Mouse (Mus musculus): Measurements from ENCODE around the gene Gm45521.

Gm45521 gene

DNA sequence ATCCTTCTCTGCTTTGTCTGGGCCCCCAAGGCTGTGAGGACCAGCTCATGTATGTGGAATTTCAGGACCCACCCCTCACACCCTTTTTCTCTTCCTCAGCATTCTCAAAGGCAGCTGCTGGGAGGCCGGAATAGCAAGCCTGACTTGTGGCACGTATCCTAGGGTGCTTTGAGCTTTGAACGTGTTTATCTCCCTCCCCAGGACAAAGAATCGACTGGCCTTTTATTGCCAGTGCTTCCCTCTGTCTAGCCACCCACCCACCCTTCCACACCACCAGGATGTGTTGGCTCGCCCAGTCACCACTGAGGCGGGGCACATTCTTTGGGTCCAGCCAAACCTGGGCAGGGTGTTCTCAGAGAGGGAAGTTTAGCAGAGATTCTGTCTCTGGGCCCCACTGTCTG is 3.0 kb upstream of the Gm45521 start:
- no peak for DNase-seq

DNA sequence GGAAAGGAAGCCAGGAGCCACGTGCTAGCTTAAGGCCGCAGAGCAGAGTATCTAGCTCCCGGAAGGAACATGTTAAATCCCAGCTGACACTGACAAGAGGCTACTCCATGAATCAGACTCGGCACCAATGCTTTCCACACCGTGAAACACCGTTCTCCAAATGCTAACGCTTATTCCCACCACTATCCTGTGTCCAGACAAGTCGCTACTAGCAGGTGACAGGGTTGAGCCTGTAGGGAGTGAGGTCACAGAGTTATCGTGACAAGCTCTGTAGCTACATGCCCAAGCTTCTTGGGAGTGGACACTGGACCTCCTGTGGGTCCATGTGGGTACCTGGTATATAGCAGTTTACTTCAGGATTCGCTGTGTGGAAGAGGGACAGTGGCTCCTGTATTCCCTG is 661 bp upstream of the Gm45521 start:
- DNase-seq, result no peak

DNA sequence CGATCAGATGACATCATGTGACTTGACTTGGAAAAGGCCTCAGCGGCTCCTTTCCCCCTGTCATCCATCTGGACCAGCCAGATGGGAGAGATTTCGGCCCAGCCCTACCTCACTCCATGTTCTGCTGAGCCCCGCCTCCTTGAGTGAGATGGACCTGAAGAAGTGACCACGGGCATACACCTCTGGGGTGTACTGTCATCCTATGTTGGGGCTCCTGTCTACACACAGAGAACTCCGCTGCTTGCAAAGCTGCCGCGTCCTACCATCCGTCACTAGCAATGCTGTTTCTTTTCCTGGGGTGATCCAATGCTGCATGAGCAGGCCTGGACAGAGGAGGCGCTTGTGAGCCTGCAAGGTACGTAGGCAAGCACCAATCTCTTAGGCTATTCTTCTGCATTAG is 3.5 kb downstream of the Gm45521 start:
- DNase-seq, result no peak

DNA sequence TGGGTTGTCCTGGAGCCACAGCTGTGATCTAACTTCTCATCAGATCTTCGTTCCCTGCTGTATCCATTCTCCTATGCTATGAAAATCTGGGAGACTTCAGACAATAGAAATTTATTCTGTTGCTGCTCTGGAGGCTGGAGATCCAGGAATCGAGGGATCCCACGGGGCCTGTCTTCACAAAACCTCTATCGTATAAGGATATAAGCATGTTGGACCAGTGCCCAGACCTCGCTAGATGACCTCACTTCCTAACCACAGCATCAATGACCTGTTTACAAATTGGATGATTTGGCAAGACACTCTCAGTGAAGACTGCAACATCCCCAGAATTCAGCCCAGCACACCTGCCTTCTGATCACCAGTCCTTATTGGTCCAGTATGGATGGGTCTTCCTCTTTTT is 4.6 kb downstream of the Gm45521 start:
- no peak for DNase-seq

DNA sequence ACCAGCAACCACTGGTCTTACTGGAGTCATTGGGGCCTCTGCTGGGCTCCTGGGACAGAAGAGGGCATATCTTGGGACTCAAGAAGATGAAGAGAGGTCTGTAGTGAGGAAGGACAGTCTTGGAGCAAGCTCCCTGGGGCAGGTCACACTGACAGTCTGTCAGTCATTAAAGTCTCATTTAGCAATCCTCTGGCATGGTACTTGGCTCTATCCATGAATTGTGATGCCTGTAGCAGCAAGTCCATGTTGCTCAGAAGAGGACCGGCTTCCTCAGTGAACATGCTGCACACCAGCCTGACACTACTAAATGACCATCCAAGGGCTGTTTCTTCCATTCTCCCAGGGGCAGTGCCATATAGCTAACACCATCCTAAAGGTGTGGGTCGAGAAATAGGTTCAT is 5.5 kb downstream of the Gm45521 start:
- no peak for DNase-seq

DNA sequence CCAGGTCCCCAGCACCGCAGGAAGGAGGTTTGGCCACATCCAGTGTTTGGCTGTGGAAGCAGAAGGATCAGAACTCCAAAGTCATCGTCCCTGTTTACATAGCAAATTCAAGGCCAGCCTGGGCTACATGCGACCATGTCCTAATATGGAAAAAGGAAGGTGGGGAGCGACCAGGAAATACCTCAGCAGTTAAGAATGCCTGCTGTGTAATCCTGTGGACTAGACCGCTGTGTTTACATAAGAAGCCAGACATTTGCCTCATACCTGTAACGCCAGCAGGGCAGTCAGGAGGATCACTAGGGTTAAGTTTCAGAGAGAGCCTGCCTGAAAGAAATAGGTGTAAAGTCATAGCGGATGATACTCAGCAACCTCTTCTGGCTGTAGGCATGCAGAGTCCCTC is 6.1 kb downstream of the Gm45521 start:
- DNase-seq, result no peak

DNA sequence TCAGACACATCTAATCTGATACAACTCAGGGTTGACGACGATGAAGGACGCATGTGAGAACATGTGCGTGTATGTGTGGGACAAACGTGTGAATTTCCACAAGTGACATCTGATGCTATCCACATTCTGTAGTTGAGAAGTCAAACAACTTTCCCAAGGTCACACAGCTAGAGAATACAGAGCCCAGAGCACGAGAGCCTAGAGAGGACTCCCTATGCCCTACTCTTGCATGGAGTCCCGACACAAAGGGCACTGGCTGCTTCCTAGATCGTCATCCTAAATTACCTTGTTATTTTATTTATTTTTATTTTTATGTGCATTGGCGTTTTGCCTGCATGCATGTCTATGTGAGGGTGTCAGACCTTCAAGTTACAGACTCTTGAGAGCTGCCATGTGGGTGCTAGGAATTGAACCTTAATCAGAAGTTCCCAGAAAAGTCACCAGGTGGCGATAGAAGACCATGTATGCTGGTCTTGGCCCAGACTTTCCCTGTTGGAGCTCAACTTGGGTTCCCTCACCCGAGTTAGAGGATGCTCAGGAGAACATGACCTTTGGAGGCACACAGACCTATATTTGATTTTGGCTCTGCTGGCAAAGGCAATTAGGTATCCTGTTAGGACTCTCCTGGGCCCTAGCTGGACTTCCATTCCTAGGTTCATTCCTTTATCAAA is 7.3 kb downstream of the Gm45521 start:
- DNase-seq, result peak; percentile 82 to 83

DNA sequence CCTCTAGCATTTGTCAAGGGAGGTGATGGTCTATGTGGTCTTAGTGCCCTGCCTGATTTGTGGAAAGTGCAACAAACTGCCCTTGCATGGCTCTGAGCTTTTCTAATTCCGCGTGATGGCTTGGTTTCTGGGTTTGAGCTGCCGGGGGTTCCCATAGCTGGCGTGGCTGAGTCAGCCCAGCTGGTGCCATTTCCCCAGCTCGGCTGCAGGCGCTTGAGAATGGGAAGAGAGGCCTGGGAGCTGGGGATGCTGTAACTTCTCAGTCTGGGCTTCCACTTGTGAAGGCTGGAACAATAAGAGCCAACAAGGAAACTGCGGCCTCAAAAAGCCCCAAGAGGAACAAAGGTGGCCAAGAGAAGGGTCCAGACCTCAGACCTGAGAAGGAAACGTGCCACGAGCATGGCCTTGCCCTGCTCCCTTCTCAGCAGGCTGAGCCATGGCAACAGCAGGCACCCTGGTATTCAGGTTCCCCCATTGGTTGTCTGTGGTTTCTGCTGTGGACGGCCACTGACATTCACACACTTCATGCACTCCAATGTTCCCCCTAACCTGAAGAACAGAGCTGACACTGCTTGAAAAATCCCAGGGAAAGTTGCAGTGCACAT is 14.9 kb downstream of the Gm45521 start:
- no peak for DNase-seq

DNA sequence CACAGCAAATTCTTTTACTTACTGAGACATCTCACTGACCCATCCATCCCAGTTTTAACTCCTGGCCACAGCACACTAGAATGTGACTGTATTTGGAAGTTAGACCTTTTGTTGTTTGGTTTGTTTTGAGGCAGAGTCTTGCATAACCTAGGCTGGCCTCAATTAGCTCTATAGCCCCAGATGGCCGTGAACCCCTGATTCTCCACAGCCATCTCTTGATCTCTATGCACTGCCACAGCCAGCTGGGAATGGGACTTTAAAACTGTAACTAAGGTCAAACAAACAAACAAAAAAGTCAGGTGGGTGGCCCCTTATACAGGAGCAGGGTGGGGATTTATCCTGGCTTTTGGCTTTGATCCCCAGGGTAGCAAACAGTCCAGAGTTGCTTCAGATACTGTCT is 17.6 kb downstream of the Gm45521 start:
- no peak for DNase-seq

DNA sequence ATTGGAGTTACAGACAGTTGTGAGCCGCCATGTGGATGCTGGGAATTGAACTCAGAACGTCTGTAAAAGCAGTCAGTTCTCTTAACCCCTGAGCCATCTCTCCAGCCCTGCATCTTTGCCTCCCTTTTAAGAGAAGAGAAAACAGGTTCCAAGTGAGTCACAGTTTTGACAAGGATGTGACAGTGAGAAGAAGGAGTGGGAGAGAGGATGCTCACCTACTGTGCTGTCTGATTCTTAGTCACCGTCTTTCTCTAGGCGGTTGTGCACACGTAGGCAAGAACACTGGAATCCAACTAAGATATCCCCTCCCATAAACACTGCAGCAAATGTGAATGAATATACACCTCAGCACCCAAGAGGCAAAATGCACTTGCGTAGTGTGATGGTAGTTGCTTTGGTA is 18.1 kb downstream of the Gm45521 start:
- no peak for DNase-seq

DNA sequence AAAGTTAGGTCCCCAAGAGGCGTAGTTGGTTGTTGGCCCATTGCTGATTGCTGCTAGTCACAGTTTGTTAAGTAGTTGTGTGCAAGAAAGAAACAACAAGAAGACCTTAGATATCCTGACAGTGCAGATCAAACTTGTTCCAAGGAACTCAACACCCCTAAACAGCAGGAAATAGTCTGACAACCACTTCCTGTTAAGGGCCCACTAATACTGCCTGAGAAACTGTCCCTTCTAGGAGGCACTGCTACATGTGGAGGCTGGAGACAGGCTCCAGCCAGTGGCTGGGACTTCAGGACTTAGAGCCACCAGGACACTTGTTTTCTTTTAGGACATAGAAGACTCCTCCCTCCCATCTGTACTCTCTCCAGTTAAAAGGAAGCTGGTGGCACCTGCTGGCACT is 20.4 kb downstream of the Gm45521 start:
- no peak for DNase-seq

DNA sequence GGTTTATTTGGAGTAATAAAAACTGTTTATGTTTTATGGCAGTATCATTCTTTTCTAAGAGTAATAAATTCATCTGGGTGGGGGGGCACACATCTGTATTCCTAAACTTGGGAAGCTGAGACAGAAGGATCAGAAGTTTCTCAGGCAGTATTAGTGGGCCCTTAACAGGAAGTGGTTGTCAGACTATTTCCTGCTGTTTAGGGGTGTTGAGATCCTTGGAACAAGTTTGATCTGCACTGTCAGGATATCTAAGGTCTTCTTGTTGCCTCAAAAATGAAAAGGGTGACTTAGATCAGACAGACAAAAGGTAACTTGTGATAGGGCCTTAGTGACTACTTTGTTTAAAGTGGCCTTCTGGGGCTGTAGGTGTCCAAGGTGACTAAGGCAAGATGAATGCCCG is 21.1 kb downstream of the Gm45521 start:
- DNase-seq, result no peak

DNA sequence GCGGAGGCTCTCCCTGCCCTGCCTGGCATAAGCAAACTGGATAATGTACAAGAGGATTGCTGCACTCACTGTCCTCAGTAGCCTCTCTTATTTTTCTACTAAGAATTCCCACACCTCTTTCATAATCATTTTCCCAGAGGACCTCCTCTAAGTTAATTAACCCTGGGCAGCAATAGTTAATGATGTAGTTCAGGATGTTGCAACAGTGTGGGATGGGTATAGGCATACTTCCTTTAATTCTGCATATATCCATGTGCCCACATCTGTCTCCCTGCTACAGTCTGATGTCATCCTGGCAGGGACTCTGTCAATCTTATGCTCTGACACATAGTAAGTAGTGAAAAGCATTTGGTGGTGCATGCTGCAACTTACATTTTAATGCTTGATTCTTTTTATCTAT is 24.1 kb downstream of the Gm45521 start:
- no peak for DNase-seq

DNA sequence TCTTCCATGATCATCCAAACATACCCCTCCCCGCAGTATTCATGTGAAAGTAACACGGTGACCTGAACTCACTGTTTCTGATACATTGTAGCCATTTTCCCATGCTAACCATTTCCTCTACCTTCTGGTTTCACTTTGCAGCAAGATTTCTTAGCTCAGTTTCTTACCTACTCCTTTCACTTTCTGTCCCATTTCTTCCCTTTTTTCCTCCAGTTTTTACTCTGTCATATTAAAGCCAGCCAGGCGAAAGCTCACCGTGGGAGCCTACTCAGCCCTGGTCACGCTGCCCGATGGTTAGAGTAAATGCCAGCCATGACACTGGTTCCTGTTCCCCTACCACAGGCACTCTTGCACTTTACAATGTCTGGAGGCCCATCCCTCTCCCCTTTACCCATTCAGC is 29.8 kb downstream of the Gm45521 start:
- DNase-seq, result peak in 1 of 2 experiments; percentile 35

DNA sequence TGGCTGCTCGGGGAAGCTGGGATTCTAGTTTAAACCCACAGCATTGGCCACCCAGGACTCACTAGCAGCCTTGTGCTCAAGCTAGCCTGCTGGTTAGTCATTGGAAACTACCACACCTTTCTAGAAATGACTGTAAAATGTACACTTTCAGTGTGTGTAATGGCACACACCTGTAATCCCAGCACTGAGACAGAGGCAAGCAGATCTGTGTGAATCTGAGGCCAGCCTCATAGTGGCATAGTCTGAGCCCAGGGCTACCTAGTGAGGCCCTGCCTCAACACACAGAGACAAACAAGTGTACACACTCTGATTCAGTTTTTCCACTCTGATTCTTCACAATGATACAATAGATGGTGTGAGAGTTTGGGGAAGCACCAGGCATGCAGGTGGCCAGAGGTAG is 32.3 kb downstream of the Gm45521 start:
- DNase-seq, result no peak

DNA sequence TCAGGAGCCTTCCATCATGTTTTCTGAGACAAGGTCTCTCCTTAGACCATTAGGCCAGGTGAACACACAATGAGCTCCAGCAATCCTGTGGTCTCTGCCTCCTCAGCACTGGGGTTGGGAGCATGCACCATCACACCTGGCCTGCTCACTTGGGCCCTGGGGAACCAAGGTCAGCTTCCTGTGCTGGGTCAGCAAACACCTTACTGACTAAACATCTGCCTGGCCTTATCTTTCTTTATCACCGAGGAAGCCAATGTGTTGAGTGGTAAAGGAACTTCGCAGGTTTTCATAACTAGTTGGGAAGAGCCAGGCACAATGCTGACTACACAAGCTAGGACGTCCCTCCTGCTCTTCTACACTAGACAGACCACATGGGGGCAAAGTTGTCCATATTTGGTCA is 32.9 kb downstream of the Gm45521 start:
- DNase-seq, result no peak

DNA sequence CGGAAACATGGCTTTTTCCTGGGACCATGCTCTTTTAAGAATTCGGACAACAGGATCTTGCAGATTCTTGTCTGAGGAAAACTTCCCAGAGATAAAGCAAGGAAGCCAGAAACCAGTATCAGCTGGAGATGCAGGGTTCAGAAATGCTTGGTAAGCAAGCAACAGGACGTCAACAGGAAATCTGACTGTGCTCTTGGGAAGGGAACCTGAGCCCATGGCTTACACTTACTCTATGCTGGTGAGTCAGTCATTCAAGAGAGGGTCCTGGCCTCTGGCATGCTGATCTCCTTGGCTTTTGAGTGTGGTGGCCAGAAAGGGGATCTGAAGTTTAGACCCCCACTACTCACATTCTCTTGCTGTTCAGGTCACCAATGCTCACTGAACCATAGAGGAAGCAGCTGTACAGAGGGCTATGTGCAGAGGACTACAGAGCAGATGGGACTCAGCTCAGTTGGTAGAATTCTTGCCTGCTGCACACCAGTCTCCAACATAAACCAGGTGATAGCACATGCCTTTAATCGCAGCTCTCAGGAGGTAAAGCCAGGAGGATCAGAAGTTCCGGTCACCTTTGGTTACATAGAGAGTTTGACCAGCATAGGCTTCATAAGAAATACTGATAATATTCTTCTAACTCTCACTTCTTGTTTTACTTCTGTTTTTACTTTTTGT is 34.2 kb downstream of the Gm45521 start:
- peak; percentile 41 to 54 for DNase-seq

DNA sequence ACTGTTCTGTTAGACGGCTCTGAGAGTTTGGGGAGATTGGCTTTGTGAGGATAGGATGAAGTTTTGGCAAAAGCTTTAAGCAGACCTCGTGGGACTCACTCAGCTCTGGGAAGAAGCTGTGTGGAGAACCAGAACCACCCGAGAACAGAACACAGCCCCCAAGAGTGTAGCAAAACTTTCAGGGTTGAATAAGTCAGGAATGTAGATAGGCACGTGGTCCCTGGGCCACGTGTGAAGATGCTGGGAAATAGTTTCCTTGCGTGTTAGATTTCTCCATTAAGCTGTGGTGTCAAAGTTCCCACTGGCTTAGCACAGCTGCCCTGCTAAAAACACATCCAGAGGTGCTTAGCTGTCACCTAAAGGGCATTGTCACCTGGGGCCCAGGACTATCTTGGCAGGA is 35.1 kb downstream of the Gm45521 start:
- DNase-seq, result no peak

DNA sequence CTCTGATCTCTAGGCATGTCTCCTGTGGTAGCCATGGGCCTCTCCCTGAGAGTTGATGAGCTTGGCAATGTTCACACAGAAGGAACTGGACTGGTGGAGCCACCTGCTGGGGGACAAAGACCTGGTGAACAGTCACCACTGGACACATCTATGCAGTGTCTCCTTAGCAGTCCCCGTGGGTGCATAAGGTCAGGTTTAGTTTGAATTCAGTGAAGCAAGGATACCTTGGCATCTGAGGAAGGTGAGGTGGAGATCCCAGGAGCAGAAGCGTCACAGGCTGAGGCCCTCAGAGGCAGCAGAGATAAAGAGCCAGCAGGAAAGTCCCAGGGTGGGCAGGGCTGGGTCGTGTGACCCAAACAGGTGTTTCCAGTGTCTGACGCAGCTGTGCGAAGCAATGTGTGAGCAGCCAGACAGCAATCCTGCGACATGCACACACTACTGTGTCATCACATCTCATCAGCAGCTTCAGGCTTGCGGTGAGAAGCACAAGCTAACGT is 37.2 kb downstream of the Gm45521 start, which contains the start of gene Dnase1l3:
Gene Dnase1l3, minus strand, starts transcription at position 303 of the 497 bp plus-strand sequence.
- DNase-seq, result peak; percentile 76 to 77

DNA sequence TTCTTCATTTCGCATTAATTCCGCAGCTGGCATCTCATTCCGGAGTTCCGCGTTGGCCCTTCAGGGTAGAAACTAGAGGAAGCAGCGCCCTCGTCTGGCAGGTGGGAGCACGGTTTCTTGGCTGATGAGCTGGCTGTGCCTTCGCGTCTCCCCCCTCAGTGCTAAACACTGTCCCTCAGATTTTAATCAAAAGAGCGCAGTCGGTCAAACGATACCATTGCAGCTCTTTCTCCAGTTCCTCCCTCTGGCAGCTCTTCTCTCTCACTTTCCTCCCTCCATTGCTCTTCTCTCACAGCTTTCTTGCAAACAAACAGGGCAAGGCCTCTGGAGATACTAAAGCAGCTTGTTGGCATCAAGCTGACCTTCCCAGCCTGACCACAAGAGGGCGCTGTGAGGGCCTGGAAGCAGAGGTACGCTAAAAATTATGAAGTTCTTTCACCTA is 40.2 kb downstream of the Gm45521 start:
- DNase-seq, result peak; percentile 96

DNA sequence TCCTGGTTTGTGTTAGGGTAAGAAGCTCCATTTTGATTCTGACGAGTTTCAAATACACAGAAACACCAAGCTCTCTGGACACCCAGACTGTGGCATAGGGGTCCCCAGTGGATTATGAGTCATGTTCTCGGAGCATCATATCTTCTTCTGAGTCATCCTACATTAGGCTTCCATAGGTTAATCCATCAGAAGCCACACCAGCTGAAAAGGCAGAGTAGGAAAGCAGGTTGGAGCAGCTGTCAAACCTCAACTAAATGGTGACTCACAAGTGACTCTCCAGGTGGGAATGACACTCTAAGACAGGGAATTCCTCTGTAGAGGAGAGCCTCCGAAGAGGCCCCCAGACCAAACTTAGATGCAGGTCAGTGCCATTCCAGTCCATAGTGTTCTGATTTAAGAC is 41.9 kb downstream of the Gm45521 start:
- DNase-seq, result no peak

DNA sequence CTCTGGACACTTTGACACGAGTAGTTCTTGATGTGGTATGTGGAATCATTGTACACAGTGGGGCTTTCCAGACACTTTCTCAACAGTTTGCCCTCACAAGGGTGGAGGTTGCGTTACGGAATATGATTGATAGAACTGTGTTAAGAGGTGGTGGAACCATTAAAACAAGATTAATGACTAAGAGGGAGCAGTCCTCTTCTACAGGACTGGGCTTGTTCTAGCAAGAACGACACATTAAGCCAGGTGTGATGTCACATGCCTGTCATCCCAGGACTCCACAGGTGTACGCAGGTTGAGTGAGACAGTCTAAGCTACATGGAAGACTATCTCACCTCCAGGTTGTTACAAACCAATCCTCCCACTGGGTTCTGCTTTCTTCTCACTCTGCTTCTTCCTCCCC is 42.3 kb downstream of the Gm45521 start:
- DNase-seq, result no peak

DNA sequence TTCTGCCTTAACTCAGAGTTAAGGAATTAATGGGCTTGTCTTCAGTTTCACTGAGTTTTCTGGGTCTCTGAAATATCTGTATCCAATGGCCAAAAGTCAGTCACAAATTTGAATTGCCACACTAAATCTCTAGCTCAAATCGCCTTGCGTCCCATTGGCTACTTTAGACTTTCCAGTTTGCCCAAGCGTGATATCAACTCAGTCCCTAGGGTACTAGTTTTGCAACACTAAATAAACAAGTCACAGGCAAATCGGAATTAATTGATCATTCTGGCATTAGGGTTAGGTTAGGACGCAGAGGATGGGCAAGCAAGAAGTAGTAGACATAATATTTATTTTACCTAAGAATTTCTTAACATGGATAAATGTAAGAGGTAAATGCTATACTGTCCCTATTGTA is 43.2 kb downstream of the Gm45521 start:
- no peak for DNase-seq

Data from B cell, adult 2 months (primary cell).